In genomic region chr7:102326323-102326722, GRCm38 (mm10) we compare ENCODE assay signal across 19 mouse cellular contexts.
"Had no signal": no experiment of that assay in that cellular context is flagged by ENCODE, and none has a peak within 500 bp of the region (broad histone marks: within the 10 kb centered on the region; RNA-seq: fewer than 3 reads in every experiment).

No protein-coding gene starts in this region.

- H3K4me1 ChIP-seq: limb, embryonic 10.5 days; limb, embryonic 13.5 days; midbrain, embryonic 12.5 days; midbrain, embryonic 15.5 days; neural tube, embryonic 13.5 days; stomach, embryonic 15.5 days had no signal

- H3K9me3 ChIP-seq: limb, embryonic 10.5 days; limb, embryonic 13.5 days; liver, embryonic 13.5 days; midbrain, embryonic 12.5 days; midbrain, embryonic 15.5 days; neural tube, embryonic 13.5 days; stomach, embryonic 15.5 days had no signal

- H3K36me3 ChIP-seq: limb, embryonic 10.5 days; limb, embryonic 13.5 days; liver, embryonic 13.5 days; midbrain, embryonic 12.5 days; midbrain, embryonic 15.5 days; neural tube, embryonic 13.5 days; stomach, embryonic 15.5 days had no signal

- H3K27ac ChIP-seq: kidney, postnatal 0 days; layer of hippocampus, adult 2 months; limb, embryonic 10.5 days; limb, embryonic 13.5 days; liver, embryonic 13.5 days; macrophage; midbrain, embryonic 12.5 days; midbrain, embryonic 15.5 days; neural tube, embryonic 13.5 days; stomach, embryonic 15.5 days had no signal

- H3K9ac ChIP-seq: limb, embryonic 13.5 days; liver, embryonic 13.5 days; midbrain, embryonic 12.5 days; midbrain, embryonic 15.5 days; neural tube, embryonic 13.5 days; stomach, embryonic 15.5 days had no signal

- H3K27me3 ChIP-seq: limb, embryonic 13.5 days; liver, embryonic 13.5 days; midbrain, embryonic 12.5 days; midbrain, embryonic 15.5 days; neural tube, embryonic 13.5 days; stomach, embryonic 15.5 days had no signal

- ATAC-seq: midbrain, embryonic 15.5 days had no signal

- DNase-seq: kidney, postnatal 25 days; layer of hippocampus, adult 9-11 months; liver; liver, embryonic 13.5 days; lung, adult 2 months; right cerebral cortex, adult 18-20 months; right cerebral cortex, postnatal 14 days; right cerebral cortex, postnatal 4 days; spleen, adult 18-20 months; thymus, postnatal 25 days had no signal

- H3K4me3 ChIP-seq: layer of hippocampus, adult 2 months; limb, embryonic 10.5 days; limb, embryonic 13.5 days; liver, embryonic 13.5 days; midbrain, embryonic 12.5 days; midbrain, embryonic 15.5 days; neural tube, embryonic 13.5 days; stomach, embryonic 15.5 days had no signal
